Mouse (Mus musculus): Measurements from ENCODE around the gene Tomm40.

GRCm38 (mm10) chr7:19666750-19667149, 48.5 kb downstream of the Tomm40 start:
- TF ChIP-seq CTCF (IDR thresholded peaks at IDR 0.05; ENCODE audit: low read depth, low read length) = no peak
- no peak for TF ChIP-seq POLR2A (IDR thresholded peaks at IDR 0.05; ENCODE audit: borderline replicate concordance, low read depth, low read length)

All from bone marrow macrophage, adult 2 months (primary cell).